Mouse (Mus musculus) myocyte (in vitro differentiated cells): Measurements from ENCODE around the gene Sys1.

Experiments
- MYOG ChIP-seq, 3 experiments: IDR thresholded peaks; one replicate each; pipeline ENCODE4 v1.6.1; 2011; ENCODE audit warnings: control low read depth in 2 of 3, low read depth in 2 of 3, mild to moderate bottlenecking in 2 of 3; ENCODE audit not compliant: insufficient read length in 2 of 3, control insufficient read depth in 1 of 3, insufficient read depth in 1 of 3
- POLR2A ChIP-seq: IDR thresholded peaks from one replicate; pipeline ENCODE4 v1.6.1; 2011; ENCODE audit warnings: low read depth, mild to moderate bottlenecking, control low read depth, moderate library complexity; ENCODE audit not compliant: insufficient read length
- TCF12 ChIP-seq: IDR thresholded peaks from one replicate; pipeline ENCODE4 v1.6.1; 2011; ENCODE audit warnings: mild to moderate bottlenecking, control low read depth; ENCODE audit not compliant: poor library complexity, insufficient read depth, severe bottlenecking
- TCF3 ChIP-seq: IDR thresholded peaks from one replicate; pipeline ENCODE4 v1.6.1; 2011; ENCODE audit warnings: low read depth, control low read depth; ENCODE audit not compliant: insufficient read length
- USF1 ChIP-seq: IDR thresholded peaks from one replicate; pipeline ENCODE4 v1.6.1; 2011; ENCODE audit warnings: low read depth, mild to moderate bottlenecking, control low read depth, moderate library complexity

DNA sequence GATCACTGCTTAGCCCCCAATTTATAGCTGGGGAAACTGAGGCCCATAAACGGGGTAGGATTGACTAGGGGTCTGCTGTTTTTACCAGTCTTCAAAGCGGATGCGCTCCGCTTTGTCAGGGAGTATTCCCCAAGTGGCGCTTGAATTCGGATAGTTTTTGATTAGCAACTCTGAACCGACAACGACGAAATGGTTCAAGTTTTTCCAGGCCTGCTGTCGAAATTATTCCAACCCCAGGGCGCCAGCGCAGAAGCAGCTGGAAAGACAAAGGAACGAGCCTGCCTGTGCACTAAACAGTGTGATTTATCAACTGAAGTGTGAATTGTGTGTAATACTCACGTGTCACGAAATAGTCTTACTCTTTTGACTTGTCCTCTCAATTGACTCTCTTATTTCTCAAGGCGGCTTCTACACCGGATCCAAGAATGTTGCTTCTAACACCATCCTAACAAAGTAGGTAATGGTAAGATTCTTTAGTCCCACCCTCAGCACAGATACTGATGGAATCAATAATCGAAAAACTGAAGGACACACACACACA is 13.2 kb upstream of the Sys1 start, which contains the start of gene Sdc4:
- TF ChIP-seq USF1 (no peak), TCF3 (no peak), POLR2A (no peak), MYOG (IDR thresholded peaks at IDR 0.05; ENCODE audit: control insufficient read depth in 1 of 3, insufficient read depth in 1 of 3, insufficient read length in 2 of 3, low read depth in 2 of 3) (no peak), TCF12 (no peak)
